Mouse (Mus musculus) lung, postnatal 36 days (tissue): ENCODE results near the gene Ntm.

ENCODE experiments used
- DNase-seq: peaks from one replicate; pipeline ENCODE4 v3.0.0; 2022; ENCODE audit warnings: mixed read lengths

The Ntm gene

GRCm38 (mm10) chr9:29285144-29285543, 677.8 kb downstream of the Ntm start:
- no peak for DNase-seq

- DNase-seq: no peak
These were observed 690.1 kb downstream of the Ntm start for GRCm38 (mm10) chr9:29272861-29273260.

- DNase-seq: no peak
These were observed 693.0 kb downstream of the Ntm start for GRCm38 (mm10) chr9:29269988-29270387.

- DNase-seq: no peak
These were observed 693.7 kb downstream of the Ntm start for GRCm38 (mm10) chr9:29269277-29269646.

- DNase-seq: no peak
These were observed 694.2 kb downstream of the Ntm start for GRCm38 (mm10) chr9:29268583-29269276.

GRCm38 (mm10) chr9:29267663-29268062, 695.3 kb downstream of the Ntm start:
- no peak for DNase-seq

GRCm38 (mm10) chr9:29265177-29265576, 697.8 kb downstream of the Ntm start:
- no peak for DNase-seq

- no peak for DNase-seq
These were observed 700.1 kb downstream of the Ntm start for GRCm38 (mm10) chr9:29262836-29263235.

- no peak for DNase-seq
These were observed 710.1 kb downstream of the Ntm start for GRCm38 (mm10) chr9:29252866-29253265.

- DNase-seq: peak; percentile 2
These were observed 712.1 kb downstream of the Ntm start for GRCm38 (mm10) chr9:29250813-29251212.

GRCm38 (mm10) chr9:29247812-29248211, 715.1 kb downstream of the Ntm start:
- no peak for DNase-seq

GRCm38 (mm10) chr9:29244006-29244405, 718.9 kb downstream of the Ntm start:
- DNase-seq: no peak

GRCm38 (mm10) chr9:29242497-29243422, 720.2 kb downstream of the Ntm start:
- DNase-seq: no peak

GRCm38 (mm10) chr9:29240797-29241196, 722.1 kb downstream of the Ntm start:
- no peak for DNase-seq

- DNase-seq: no peak
These were observed 724.0 kb downstream of the Ntm start for GRCm38 (mm10) chr9:29238973-29239372.

- no peak for DNase-seq
These were observed 726.2 kb downstream of the Ntm start for GRCm38 (mm10) chr9:29236752-29237151.

- no peak for DNase-seq
These were observed 735.2 kb downstream of the Ntm start for GRCm38 (mm10) chr9:29227747-29228146.

- DNase-seq: no peak
These were observed 739.9 kb downstream of the Ntm start for GRCm38 (mm10) chr9:29222915-29223545.

GRCm38 (mm10) chr9:29220941-29221615, 741.9 kb downstream of the Ntm start:
- no peak for DNase-seq

GRCm38 (mm10) chr9:29220493-29220892, 742.4 kb downstream of the Ntm start:
- DNase-seq: no peak

GRCm38 (mm10) chr9:29217951-29218350, 745.0 kb downstream of the Ntm start:
- no peak for DNase-seq

GRCm38 (mm10) chr9:29216528-29216927, 746.4 kb downstream of the Ntm start:
- DNase-seq: no peak

- DNase-seq: no peak
These were observed 747.1 kb downstream of the Ntm start for GRCm38 (mm10) chr9:29215796-29216195.
